Mouse (Mus musculus): Measurements from ENCODE around the gene Ccnk.

DNA sequence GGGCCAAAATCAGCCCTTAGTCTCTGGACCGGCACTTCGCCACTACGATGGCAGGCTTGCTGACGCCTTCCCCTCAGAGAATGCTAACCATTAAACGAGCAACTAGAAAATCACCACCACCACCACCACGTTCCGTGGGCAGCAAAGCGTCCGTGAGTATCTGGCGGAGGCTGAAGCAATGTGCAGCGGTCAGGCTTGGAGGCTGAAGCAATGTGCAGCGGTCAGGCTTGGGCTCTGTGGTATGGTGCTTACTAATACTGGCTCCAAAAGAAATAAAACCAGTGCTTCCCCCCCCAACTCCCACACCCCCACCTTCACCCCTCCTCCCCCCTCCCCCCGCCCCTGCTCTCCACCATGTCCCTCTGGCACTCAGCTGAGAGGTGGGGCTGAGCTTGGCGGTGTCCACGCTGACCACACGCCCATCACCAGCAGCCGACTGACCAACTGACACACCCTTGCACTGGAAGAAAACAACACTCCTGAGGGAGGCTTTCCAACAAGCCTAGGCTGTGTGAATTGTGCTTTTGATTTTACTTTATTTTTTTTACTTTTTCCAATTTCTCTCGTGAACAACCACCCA, 56.7 kb downstream of the Ccnk start:
- TF ChIP-seq CTCF (IDR thresholded peaks at IDR 0.05; ENCODE audit: extremely low read depth, insufficient read depth, low read length) (no peak), POLR2A (IDR thresholded peaks at IDR 0.05; ENCODE audit: extremely low read depth, insufficient read depth, low read length) (no peak)

Measured in cortical plate, adult 2 months (tissue).